Mouse (Mus musculus): ENCODE data around the gene Tasp1. TPM values are rescaled to one million over a fixed set of nuclear protein-coding genes. Genes with fewer than 3 reads are reported as not detected.
"Not testable (repeated sequence)": the region's sequence is repeated elsewhere in the genome, so short reads cannot be mapped to it uniquely, and the experiment has no call there.

Gene Tasp1
- polyA plus RNA-seq, 1 experiment from 2014 or later = 26.2 TPM

GRCm38 (mm10) chr2:139874173-139874572 is 192.4 kb downstream of the Tasp1 start:
- Histone ChIP-seq H3K36me3 (ENCODE audit: control insufficient read depth, insufficient read depth) (no peaks in the 10 kb centered on the region), H3K27me3 (replicated peaks; ENCODE audit: control insufficient read depth, insufficient read depth, low read length) (no peaks in the 10 kb centered on the region), H3K9ac (replicated peaks; ENCODE audit: low read depth, low read length) (no peak overlapping the region), H3K4me2 (ENCODE audit: low read length) (no peak overlapping the region), H3K27ac (ENCODE audit: low read length) (no peak overlapping the region), H3K9me3 (ENCODE audit: control insufficient read depth, low read length) (no peaks in the 10 kb centered on the region), H3K4me1 (replicated peaks; ENCODE audit: control insufficient read depth, insufficient read depth, low read length) (no peaks in the 10 kb centered on the region), H3K4me3 (replicated peaks; ENCODE audit: low read length) (no peak overlapping the region)
- ATAC-seq = no peak
- 10% methylated on average over 3 of the region's 3 CpGs for WGBS

- Histone ChIP-seq H3K4me2 (ENCODE audit: low read length) (no peak overlapping the region), H3K4me3 (replicated peaks; ENCODE audit: low read length) (no peak overlapping the region), H3K9me3 (ENCODE audit: control insufficient read depth, low read length) (no peaks in the 10 kb centered on the region), H3K9ac (replicated peaks; ENCODE audit: low read depth, low read length) (no peak overlapping the region), H3K27ac (ENCODE audit: low read length) (no peak overlapping the region), H3K27me3 (replicated peaks; ENCODE audit: control insufficient read depth, insufficient read depth, low read length) (no peaks in the 10 kb centered on the region), H3K36me3 (ENCODE audit: control insufficient read depth, insufficient read depth) (no peaks in the 10 kb centered on the region), H3K4me1 (replicated peaks; ENCODE audit: control insufficient read depth, insufficient read depth, low read length) (no peaks in the 10 kb centered on the region)
- ATAC-seq = no peak
- WGBS = 32% methylated on average over 2 of the region's 2 CpGs
Measured at GRCm38 (mm10) chr2:139873762-139874161, 192.8 kb downstream of the Tasp1 start.

GRCm38 (mm10) chr2:139869071-139869470 is 197.5 kb downstream of the Tasp1 start:
- not testable (repeated sequence) for ATAC-seq; H3K9ac ChIP-seq (replicated peaks; ENCODE audit: low read depth, low read length); H3K9me3 ChIP-seq (ENCODE audit: control insufficient read depth, low read length); H3K4me2 ChIP-seq (ENCODE audit: low read length); H3K4me3 ChIP-seq (replicated peaks; ENCODE audit: low read length); H3K27me3 ChIP-seq (replicated peaks; ENCODE audit: control insufficient read depth, insufficient read depth, low read length); H3K36me3 ChIP-seq (ENCODE audit: control insufficient read depth, insufficient read depth); H3K27ac ChIP-seq (ENCODE audit: low read length); H3K4me1 ChIP-seq (replicated peaks; ENCODE audit: control insufficient read depth, insufficient read depth, low read length)
- 100% methylated on average over 2 of the region's 2 CpGs for WGBS

GRCm38 (mm10) chr2:139863396-139863795 is 203.2 kb downstream of the Tasp1 start:
- H3K4me2 ChIP-seq (ENCODE audit: low read length); H3K36me3 ChIP-seq (ENCODE audit: control insufficient read depth, insufficient read depth); H3K9me3 ChIP-seq (ENCODE audit: control insufficient read depth, low read length); H3K4me1 ChIP-seq (replicated peaks; ENCODE audit: control insufficient read depth, insufficient read depth, low read length); H3K27ac ChIP-seq (ENCODE audit: low read length); H3K9ac ChIP-seq (replicated peaks; ENCODE audit: low read depth, low read length); H3K4me3 ChIP-seq (replicated peaks; ENCODE audit: low read length); ATAC-seq; H3K27me3 ChIP-seq (replicated peaks; ENCODE audit: control insufficient read depth, insufficient read depth, low read length): not testable (repeated sequence)
- 91% methylated on average over 3 of the region's 3 CpGs for WGBS

- H3K9me3 ChIP-seq (ENCODE audit: control insufficient read depth, low read length) = no peaks in the 10 kb centered on the region
- no peaks in the 10 kb centered on the region for H3K27me3 ChIP-seq (replicated peaks; ENCODE audit: control insufficient read depth, insufficient read depth, low read length)
- no peak overlapping the region for H3K9ac ChIP-seq (replicated peaks; ENCODE audit: low read depth, low read length)
- no peaks in the 10 kb centered on the region for H3K36me3 ChIP-seq (ENCODE audit: control insufficient read depth, insufficient read depth)
- no peaks in the 10 kb centered on the region for H3K4me1 ChIP-seq (replicated peaks; ENCODE audit: control insufficient read depth, insufficient read depth, low read length)
- no peak overlapping the region for H3K27ac ChIP-seq (ENCODE audit: low read length)
- WGBS = 95% methylated on average over 5 of the region's 5 CpGs
- H3K4me3 ChIP-seq (replicated peaks; ENCODE audit: low read length) = no peak overlapping the region
- ATAC-seq = no peak
- no peak overlapping the region for H3K4me2 ChIP-seq (ENCODE audit: low read length)
Measured at GRCm38 (mm10) chr2:139860133-139860494, 206.5 kb downstream of the Tasp1 start.

- no peak overlapping the region for H3K27ac ChIP-seq (ENCODE audit: low read length)
- no peaks in the 10 kb centered on the region for H3K36me3 ChIP-seq (ENCODE audit: control insufficient read depth, insufficient read depth)
- no peak for ATAC-seq
- H3K9ac ChIP-seq (replicated peaks; ENCODE audit: low read depth, low read length) = no peak overlapping the region
- 69% methylated on average over 3 of the region's 3 CpGs for WGBS
- H3K27me3 ChIP-seq (replicated peaks; ENCODE audit: control insufficient read depth, insufficient read depth, low read length) = no peaks in the 10 kb centered on the region
- H3K4me1 ChIP-seq (replicated peaks; ENCODE audit: control insufficient read depth, insufficient read depth, low read length) = no peaks in the 10 kb centered on the region
- no peak overlapping the region for H3K4me2 ChIP-seq (ENCODE audit: low read length)
- H3K9me3 ChIP-seq (ENCODE audit: control insufficient read depth, low read length) = no peaks in the 10 kb centered on the region
- H3K4me3 ChIP-seq (replicated peaks; ENCODE audit: low read length) = no peak overlapping the region
Measured at GRCm38 (mm10) chr2:139859424-139860132, 207.0 kb downstream of the Tasp1 start.

- no peaks in the 10 kb centered on the region for H3K36me3 ChIP-seq (ENCODE audit: control insufficient read depth, insufficient read depth)
- no peaks in the 10 kb centered on the region for H3K27me3 ChIP-seq (replicated peaks; ENCODE audit: control insufficient read depth, insufficient read depth, low read length)
- no peaks in the 10 kb centered on the region for H3K9me3 ChIP-seq (ENCODE audit: control insufficient read depth, low read length)
- no peak overlapping the region for H3K4me3 ChIP-seq (replicated peaks; ENCODE audit: low read length)
- WGBS = 95% methylated on average over 1 of the region's 1 CpGs
- no peak overlapping the region for H3K4me2 ChIP-seq (ENCODE audit: low read length)
- H3K27ac ChIP-seq (ENCODE audit: low read length) = no peak overlapping the region
- ATAC-seq = no peak
- H3K9ac ChIP-seq (replicated peaks; ENCODE audit: low read depth, low read length) = no peak overlapping the region
- H3K4me1 ChIP-seq (replicated peaks; ENCODE audit: control insufficient read depth, insufficient read depth, low read length) = no peaks in the 10 kb centered on the region
Measured at GRCm38 (mm10) chr2:139849621-139850020, 217.0 kb downstream of the Tasp1 start.

GRCm38 (mm10) chr2:139841359-139841758 is 225.2 kb downstream of the Tasp1 start:
- Histone ChIP-seq H3K9me3 (ENCODE audit: control insufficient read depth, low read length) (no peaks in the 10 kb centered on the region), H3K27ac (ENCODE audit: low read length) (no peak overlapping the region), H3K36me3 (ENCODE audit: control insufficient read depth, insufficient read depth) (no peaks in the 10 kb centered on the region), H3K9ac (replicated peaks; ENCODE audit: low read depth, low read length) (no peak overlapping the region), H3K4me1 (replicated peaks; ENCODE audit: control insufficient read depth, insufficient read depth, low read length) (no peaks in the 10 kb centered on the region), H3K27me3 (replicated peaks; ENCODE audit: control insufficient read depth, insufficient read depth, low read length) (no peaks in the 10 kb centered on the region), H3K4me3 (replicated peaks; ENCODE audit: low read length) (no peak overlapping the region), H3K4me2 (ENCODE audit: low read length) (no peak overlapping the region)
- 87% methylated on average over 1 of the region's 1 CpGs for WGBS
- no peak for ATAC-seq

GRCm38 (mm10) chr2:139840941-139841340 is 225.7 kb downstream of the Tasp1 start:
- Histone ChIP-seq H3K27me3 (replicated peaks; ENCODE audit: control insufficient read depth, insufficient read depth, low read length) (no peaks in the 10 kb centered on the region), H3K4me1 (replicated peaks; ENCODE audit: control insufficient read depth, insufficient read depth, low read length) (no peaks in the 10 kb centered on the region), H3K4me2 (ENCODE audit: low read length) (no peak overlapping the region), H3K27ac (ENCODE audit: low read length) (no peak overlapping the region), H3K4me3 (replicated peaks; ENCODE audit: low read length) (no peak overlapping the region), H3K9me3 (ENCODE audit: control insufficient read depth, low read length) (no peaks in the 10 kb centered on the region), H3K36me3 (ENCODE audit: control insufficient read depth, insufficient read depth) (no peaks in the 10 kb centered on the region), H3K9ac (replicated peaks; ENCODE audit: low read depth, low read length) (no peak overlapping the region)
- 65% methylated on average over 5 of the region's 5 CpGs for WGBS
- ATAC-seq = no peak
